Mouse (Mus musculus) neural tube, embryonic 15.5 days (tissue): Measurements from ENCODE around the gene Oscar. TPM values are rescaled to one million over a fixed set of nuclear protein-coding genes. Genes with fewer than 3 reads are reported as not detected.
"Not testable (repeated sequence)": the region's sequence is repeated elsewhere in the genome, so short reads cannot be mapped to it uniquely, and the experiment has no call there.

Experiments
- ATAC-seq: fragments of 200-750 bp; cut with Nextera tagmentation; 2 replicates; pipeline ENCODE4 v1.8.0; 2017; ENCODE audit warnings: mild to moderate bottlenecking, moderate TSS enrichment, moderate library complexity; ENCODE audit not compliant: low FRiP score
- H3K27ac ChIP-seq: fragments of 300-500 bp; sonication (generic); replicated peaks from 2 replicates; pipeline ENCODE4 v1.5.1; 2015; ENCODE audit warnings: mild to moderate bottlenecking, inconsistent platforms
- H3K27me3 ChIP-seq: fragments of 300-500 bp; sonication (generic); replicated peaks from 2 replicates; pipeline ENCODE4 v1.6.1; 2015; ENCODE audit warnings: inconsistent platforms
- H3K36me3 ChIP-seq: fragments of 300-500 bp; sonication (generic); 2 replicates; pipeline ENCODE4 v1.6.1; 2015; ENCODE audit warnings: inconsistent platforms
- H3K4me1 ChIP-seq: fragments of 300-500 bp; sonication (generic); 2 replicates; pipeline ENCODE4 v1.6.1; 2015; ENCODE audit warnings: inconsistent platforms
- H3K4me2 ChIP-seq: fragments of 300-500 bp; sonication (generic); 2 replicates; pipeline ENCODE4 v1.6.1; 2015; ENCODE audit warnings: inconsistent platforms, mild to moderate bottlenecking, moderate library complexity
- H3K4me3 ChIP-seq: fragments of 300-500 bp; sonication (generic); replicated peaks from 2 replicates; pipeline ENCODE4 v1.5.1; 2015; ENCODE audit warnings: mild to moderate bottlenecking, inconsistent platforms
- H3K9ac ChIP-seq: fragments of 300-500 bp; sonication (generic); replicated peaks from 2 replicates; pipeline ENCODE4 v1.6.1; 2015; ENCODE audit warnings: mild to moderate bottlenecking, inconsistent platforms
- H3K9me3 ChIP-seq: fragments of 300-500 bp; sonication (generic); replicated peaks from 2 replicates; pipeline ENCODE4 v1.6.1; 2016; ENCODE audit warnings: inconsistent platforms
- WGBS: fragments of 180-500 bp; shearing (Covaris S2); methylation state at CpG from one replicate; pipeline ENCODE4 v1.1.7; 2015; ENCODE audit warnings: mixed read lengths; 5-methylcytosine and 5-hydroxymethylcytosine counted together
- microRNA-seq: library from miRNA; unstranded; fragments of <30 nt; microRNA quantifications from one replicate; pipeline ENCODE4, GENCODE M21; 2017
- polyA plus RNA-seq: library from polyadenylated mRNA; unstranded; fragments of >200 nt; fragmentation: Nextera tagmentation; extraction: Ambion mirVana; gene quantifications from 2 replicates; pipeline ENCODE4 v1.2.1, GENCODE M21; 2015

Gene Oscar
- polyA plus RNA-seq, 1 experiment from 2014 or later: 0.38 TPM

DNA sequence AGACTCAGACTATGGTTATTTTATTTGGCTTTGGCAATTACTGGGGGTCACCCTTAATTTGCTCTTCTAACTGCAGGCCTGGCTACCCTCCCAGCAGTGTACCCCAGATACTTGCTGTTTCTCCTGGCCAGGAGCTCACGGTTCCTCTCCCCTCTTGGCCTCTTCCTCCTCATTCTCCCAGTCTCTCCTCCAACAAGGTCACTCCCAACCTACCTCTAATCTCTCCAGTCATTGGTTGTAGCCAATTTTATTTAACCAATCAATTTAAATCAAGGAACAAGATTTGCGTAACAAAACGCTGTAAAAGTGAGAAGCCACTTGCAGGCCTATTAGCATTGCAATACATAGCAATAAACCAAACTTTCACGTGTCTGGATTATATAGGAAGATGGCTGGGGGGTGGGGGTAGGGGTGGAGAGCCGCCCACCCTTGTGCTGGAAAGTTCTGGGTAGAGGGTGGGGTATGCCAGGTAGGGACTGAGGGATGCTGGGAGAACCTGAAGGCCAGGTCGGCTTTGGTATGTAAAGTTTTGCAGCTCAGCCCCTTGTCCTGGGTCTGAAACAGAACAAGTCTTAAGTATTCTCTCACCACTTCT, 36.9 kb downstream of the Oscar start:
- no peak for ATAC-seq
- 52% methylated on average over 6 of the region's 6 CpGs for WGBS

DNA sequence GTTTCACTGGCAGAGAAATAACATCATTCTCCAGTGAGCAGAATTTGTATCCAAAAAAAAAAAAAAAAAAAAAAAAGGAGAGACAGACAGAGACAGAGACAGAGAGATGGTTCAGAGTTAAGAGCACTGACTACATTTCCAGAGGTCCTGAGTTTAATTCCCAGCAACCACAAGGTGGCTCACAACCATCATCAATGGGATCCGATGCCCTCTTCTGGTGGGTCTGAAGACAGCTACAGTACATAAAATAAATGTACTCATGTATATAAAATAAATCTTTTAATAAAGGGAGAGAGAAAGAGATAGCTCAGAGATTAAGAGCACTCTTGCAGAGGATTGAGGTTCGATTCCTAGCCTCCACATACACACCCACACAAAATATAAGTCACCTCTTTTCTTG, 37.8 kb downstream of the Oscar start:
- H3K9ac ChIP-seq: no peak overlapping the region
- no peak overlapping the region for H3K4me3 ChIP-seq
- no peaks in the 10 kb centered on the region for H3K27me3 ChIP-seq
- no peaks in the 10 kb centered on the region for H3K4me1 ChIP-seq
- no peaks in the 10 kb centered on the region for H3K36me3 ChIP-seq
- no peak overlapping the region for H3K4me2 ChIP-seq
- ATAC-seq: no peak
- no peaks in the 10 kb centered on the region for H3K9me3 ChIP-seq
- H3K27ac ChIP-seq: no peak overlapping the region
- WGBS: 83% methylated on average over 2 of the region's 2 CpGs

More for the DNA sequence above, 36.9 kb downstream of the Oscar start:
- Histone ChIP-seq H3K4me3 (no peak overlapping the region), H3K27me3 (no peaks in the 10 kb centered on the region), H3K4me1 (no peaks in the 10 kb centered on the region), H3K36me3 (no peaks in the 10 kb centered on the region), H3K9ac (no peak overlapping the region), H3K4me2 (no peak overlapping the region), H3K9me3 (no peaks in the 10 kb centered on the region), H3K27ac (no peak overlapping the region)

DNA sequence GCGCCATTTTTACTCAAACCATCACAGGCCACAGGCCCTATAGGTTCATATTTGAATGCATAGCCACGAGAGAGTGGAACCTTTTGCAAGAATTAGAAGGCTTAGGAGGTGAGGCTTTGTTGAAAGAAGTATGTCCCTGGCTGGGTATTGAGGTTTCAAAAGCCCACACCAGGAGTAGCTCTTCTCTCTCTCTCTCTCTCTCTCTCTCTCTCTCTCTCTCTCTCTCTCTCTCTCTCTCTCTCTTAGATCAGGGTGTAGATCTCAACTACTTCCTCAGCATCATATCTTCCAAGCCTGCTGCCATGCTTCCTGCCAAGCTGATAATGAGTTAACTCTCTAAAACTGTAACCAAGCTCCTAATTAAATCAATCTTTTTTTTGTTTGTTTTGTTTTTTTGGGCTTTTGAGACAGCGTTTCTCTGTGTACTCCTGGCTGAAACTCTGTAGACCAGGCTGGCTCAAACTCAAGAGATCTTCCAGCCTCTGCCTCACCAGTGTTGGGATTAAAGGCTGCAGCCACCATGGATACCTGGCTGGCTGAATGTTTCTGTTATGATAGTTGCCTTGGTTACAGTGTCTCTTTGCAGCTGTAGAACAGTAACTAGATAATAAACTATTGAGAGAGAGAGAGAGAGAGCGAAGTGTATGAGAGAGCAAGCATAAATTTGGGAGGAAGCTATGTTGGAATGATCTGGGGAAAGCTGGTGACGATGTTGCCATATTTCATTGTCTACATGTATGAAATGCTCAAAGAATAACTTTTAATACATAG, 39.4 kb downstream of the Oscar start:
- H3K9me3 ChIP-seq: no peaks in the 10 kb centered on the region
- WGBS: 90% methylated on average over 5 of the region's 5 CpGs
- no peaks in the 10 kb centered on the region for H3K36me3 ChIP-seq
- H3K4me3 ChIP-seq: no peak overlapping the region
- no peaks in the 10 kb centered on the region for H3K4me1 ChIP-seq
- no peak overlapping the region for H3K9ac ChIP-seq
- no peak overlapping the region for H3K4me2 ChIP-seq
- H3K27ac ChIP-seq: no peak overlapping the region
- H3K27me3 ChIP-seq: no peaks in the 10 kb centered on the region
- no peak for ATAC-seq

DNA sequence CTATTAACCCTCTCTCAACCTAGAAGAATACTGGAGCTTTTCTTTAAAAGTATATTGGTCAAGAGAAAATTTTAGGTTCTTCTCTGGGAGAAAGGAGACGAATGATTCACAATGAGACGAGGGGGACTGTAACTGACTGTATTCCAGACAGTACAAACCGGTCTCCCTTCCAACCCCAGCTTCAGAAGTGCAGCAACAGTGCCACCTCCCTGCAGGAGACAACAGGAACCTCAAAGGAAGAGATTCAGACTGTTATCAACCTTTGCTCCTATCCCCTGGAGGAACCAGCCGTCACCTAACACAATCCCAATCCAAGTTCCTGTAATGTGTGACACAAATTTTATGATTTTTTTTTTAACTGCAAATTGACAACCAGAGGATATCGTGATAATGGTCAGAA, 41.7 kb downstream of the Oscar start:
- H3K4me3 ChIP-seq: no peak overlapping the region
- no peaks in the 10 kb centered on the region for H3K36me3 ChIP-seq
- no peak overlapping the region for H3K9ac ChIP-seq
- H3K27me3 ChIP-seq: no peaks in the 10 kb centered on the region
- H3K4me1 ChIP-seq: no peaks in the 10 kb centered on the region
- no peaks in the 10 kb centered on the region for H3K9me3 ChIP-seq
- no peak for ATAC-seq
- no peak overlapping the region for H3K27ac ChIP-seq
- no peak overlapping the region for H3K4me2 ChIP-seq
- WGBS: 68% methylated on average over 5 of the region's 5 CpGs

DNA sequence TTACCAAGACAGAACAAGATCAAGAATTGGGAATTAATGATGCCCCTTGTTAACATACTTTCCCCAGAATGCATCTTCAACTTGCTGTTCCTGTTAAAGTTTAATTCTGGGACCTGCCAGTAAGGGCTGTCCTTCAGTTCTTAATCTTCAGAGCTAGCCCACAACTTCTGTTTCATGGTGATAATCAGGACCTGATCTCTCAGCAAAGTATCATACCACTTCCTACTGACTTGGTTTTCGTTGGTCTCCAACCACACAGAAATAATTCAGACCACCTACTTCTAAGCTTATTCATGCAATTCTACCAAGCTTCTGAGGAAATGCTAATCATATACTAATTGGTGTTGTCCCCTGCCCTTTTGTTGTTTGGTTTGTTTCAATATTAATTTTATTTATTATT, 44.1 kb downstream of the Oscar start:
- Histone ChIP-seq H3K36me3 (no peaks in the 10 kb centered on the region), H3K4me2 (no peak overlapping the region), H3K4me1 (no peaks in the 10 kb centered on the region), H3K9me3 (no peaks in the 10 kb centered on the region), H3K9ac (no peak overlapping the region), H3K27me3 (no peaks in the 10 kb centered on the region), H3K27ac (no peak overlapping the region), H3K4me3 (no peak overlapping the region)
- WGBS: 100% methylated on average over 1 of the region's 1 CpGs
- no peak for ATAC-seq

DNA sequence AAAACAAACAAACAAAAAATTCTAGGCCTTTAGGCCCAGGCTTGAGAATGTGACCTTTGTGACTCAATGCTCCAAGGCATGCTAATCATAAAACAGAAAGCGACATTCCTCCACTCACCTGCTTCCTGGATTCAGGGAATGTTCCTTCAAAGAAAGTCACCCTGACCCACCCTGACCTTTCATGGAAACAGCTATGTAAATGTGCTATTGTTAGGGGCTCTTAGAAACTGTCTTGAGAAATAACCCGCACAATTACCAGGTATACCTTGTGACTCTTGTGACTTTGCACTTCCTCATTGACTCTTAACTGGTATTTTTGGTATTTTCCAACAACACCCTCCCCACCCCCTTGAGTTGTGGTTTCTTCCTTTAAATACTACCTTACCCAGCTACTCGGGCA, 45.4 kb downstream of the Oscar start:
- not testable (repeated sequence) for H3K36me3 ChIP-seq, H3K9ac ChIP-seq, H3K4me2 ChIP-seq, H3K27ac ChIP-seq, ATAC-seq, H3K4me1 ChIP-seq, H3K9me3 ChIP-seq, H3K27me3 ChIP-seq, H3K4me3 ChIP-seq
- 92% methylated on average over 3 of the region's 3 CpGs for WGBS

DNA sequence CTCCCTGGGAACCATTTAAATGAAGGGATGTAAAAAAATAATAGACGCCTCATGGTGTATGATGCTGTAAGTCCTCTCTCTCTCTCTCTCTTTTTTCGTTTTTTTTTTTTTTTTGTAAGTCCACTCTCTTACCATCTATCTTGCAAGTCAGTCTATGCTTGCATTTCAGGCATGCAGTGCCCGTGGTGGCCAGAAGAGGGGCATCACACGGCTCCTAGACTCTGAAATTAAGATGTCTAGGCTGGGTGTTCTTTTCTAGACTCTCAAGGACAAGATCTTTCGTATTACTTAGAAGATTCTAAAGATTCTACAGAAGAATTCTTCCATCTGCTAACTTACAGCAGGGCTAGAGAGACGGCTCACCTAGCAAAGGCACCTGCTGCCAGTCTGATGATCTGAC, 46.2 kb downstream of the Oscar start:
- H3K4me2 ChIP-seq: no peak overlapping the region
- no peaks in the 10 kb centered on the region for H3K27me3 ChIP-seq
- ATAC-seq: no peak
- WGBS: 74% methylated on average over 6 of the region's 6 CpGs
- H3K4me1 ChIP-seq: no peaks in the 10 kb centered on the region
- H3K9ac ChIP-seq: no peak overlapping the region
- no peaks in the 10 kb centered on the region for H3K9me3 ChIP-seq
- H3K4me3 ChIP-seq: no peak overlapping the region
- H3K36me3 ChIP-seq: no peaks in the 10 kb centered on the region
- H3K27ac ChIP-seq: no peak overlapping the region

DNA sequence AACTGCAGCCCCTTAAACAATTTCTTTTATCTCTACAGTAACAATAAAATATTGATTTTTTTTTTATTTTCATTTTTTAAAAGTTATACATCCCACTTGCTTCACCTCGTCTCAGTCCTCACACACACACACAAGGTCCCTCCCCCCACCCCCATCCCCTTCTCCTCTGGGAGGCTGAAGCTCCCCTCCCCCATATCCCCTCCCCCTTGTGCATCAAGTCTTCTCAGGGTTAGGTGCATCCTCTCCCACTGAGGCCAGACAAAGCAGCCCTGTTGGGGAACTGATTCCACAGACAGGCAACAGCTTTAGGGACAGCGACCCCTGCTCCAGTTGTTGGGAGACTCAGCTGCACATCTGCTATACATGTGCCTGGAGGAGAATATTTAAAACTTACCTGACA, 48.6 kb downstream of the Oscar start:
- Histone ChIP-seq H3K4me2 (no peak overlapping the region), H3K27ac (no peak overlapping the region), H3K9ac (no peak overlapping the region), H3K27me3 (no peaks in the 10 kb centered on the region), H3K4me3 (no peak overlapping the region), H3K36me3 (no peaks in the 10 kb centered on the region), H3K4me1 (no peaks in the 10 kb centered on the region), H3K9me3 (no peaks in the 10 kb centered on the region)
- WGBS: 26% methylated on average over 2 of the region's 2 CpGs
- ATAC-seq: no peak

Small RNAs within 50 kb of the gene (microRNA-seq; reads per million reads assigned to microRNA genes)
- gene Gm25100: not detected
- gene Mir3572: 2.1 reads per million, percentile 6 among the genes with 10 or more reads in this experiment

Other genes with a start within 250 kb of the Oscar start
- 11.0 and 11.2 TPM in 2 replicates for gene Cacng8, start 225.5 kb downstream of the Oscar start, polyA plus RNA-seq
- 0.43 and 0.97 TPM in 2 replicates for gene Cacng6, start 192.0 kb downstream of the Oscar start, polyA plus RNA-seq
- gene Tarm1, start 113.5 kb downstream of the Oscar start, polyA plus RNA-seq: 0.13 and 0.15 TPM in 2 replicates
- gene Ndufa3, start 1.2 kb upstream of the Oscar start, polyA plus RNA-seq: 535 and 605 TPM in 2 replicates
- 34.6 and 39.7 TPM in 2 replicates for gene Tfpt, start 13.8 kb upstream of the Oscar start, polyA plus RNA-seq
- gene Prpf31, start 13.8 kb upstream of the Oscar start, polyA plus RNA-seq: 85.9 and 93.1 TPM in 2 replicates
- 36.4 and 43.0 TPM in 2 replicates for gene Cnot3, start 29.1 kb upstream of the Oscar start, polyA plus RNA-seq
- 15.3 and 16.3 TPM in 2 replicates for gene Leng1, start 49.7 kb upstream of the Oscar start, polyA plus RNA-seq
- gene Tmc4, start 61.4 kb upstream of the Oscar start, polyA plus RNA-seq: 5.6 and 17.2 TPM in 2 replicates
- gene Tsen34, start 76.7 kb upstream of the Oscar start, polyA plus RNA-seq: 285 and 295 TPM in 2 replicates
- gene Mboat7, start 77.4 kb upstream of the Oscar start, polyA plus RNA-seq: 105 and 110 TPM in 2 replicates
- gene Rps9, start 87.8 kb upstream of the Oscar start, polyA plus RNA-seq: 710 and 932 TPM in 2 replicates
- 0.51 and 0.83 TPM in 2 replicates for gene Pirb, start 104.2 kb upstream of the Oscar start, polyA plus RNA-seq
- not detected in 2 replicates for gene Gm15448, start 209.5 kb upstream of the Oscar start, polyA plus RNA-seq
- gene Pira2, start 228.9 kb upstream of the Oscar start, polyA plus RNA-seq: 0.29 TPM in 1 of 2 replicates, not detected in the other